Mouse (Mus musculus) heart, adult 2 months (tissue): Measurements from ENCODE around the gene Zfp488. TPM values are rescaled to one million over a fixed set of nuclear protein-coding genes. Genes with fewer than 3 reads are reported as not detected.

Experiments
- DNase-seq, 2 experiments: peaks; one replicate each; pipeline ENCODE4 v3.0.0; 2021
- H3K27ac ChIP-seq: fragments of 200-600 bp; 2 replicates; pipeline ENCODE4 v1.8.1; 2022
- H3K27me3 ChIP-seq: fragments of 200-500 bp; 2 replicates; pipeline ENCODE4 v1.6.1; 2012; ENCODE audit warnings: mild to moderate bottlenecking, low read length, inconsistent platforms, mixed read lengths; ENCODE audit not compliant: control insufficient read depth, insufficient read depth
- H3K36me3 ChIP-seq: fragments of 200-500 bp; 2 replicates; pipeline ENCODE4 v1.6.1; 2012; ENCODE audit warnings: low read length, inconsistent platforms; ENCODE audit not compliant: control insufficient read depth, insufficient read depth
- H3K4me1 ChIP-seq: fragments of 200-500 bp; 2 replicates; pipeline ENCODE4 v1.6.1; 2011; ENCODE audit warnings: low read length; ENCODE audit not compliant: control insufficient read depth, insufficient read depth
- H3K4me3 ChIP-seq: fragments of 200-600 bp; 2 replicates; pipeline ENCODE4 v1.8.1; 2022
- H3K79me2 ChIP-seq: fragments of 200-500 bp; replicated peaks from 2 replicates; pipeline ENCODE4 v1.6.1; 2012; ENCODE audit warnings: mild to moderate bottlenecking, inconsistent platforms, low read length, moderate library complexity, mixed read lengths; ENCODE audit not compliant: control insufficient read depth, insufficient read depth
- H3K9ac ChIP-seq: fragments of 200-500 bp; 2 replicates; pipeline ENCODE4 v1.6.1; 2012; ENCODE audit warnings: low read depth, mild to moderate bottlenecking, control low read depth, inconsistent platforms, low read length, mixed read lengths
- CTCF ChIP-seq: fragments of 200-600 bp; IDR thresholded peaks from 2 replicates; pipeline ENCODE4 v1.8.1; 2022; ENCODE audit warnings: antibody characterized with exemption, mild to moderate bottlenecking, moderate library complexity
- EP300 ChIP-seq: fragments of 200-500 bp; IDR thresholded peaks from 2 replicates; pipeline ENCODE4 v1.6.1; 2011; ENCODE audit warnings: low read depth, low read length, control low read depth; ENCODE audit not compliant: insufficient read depth
- POLR2A ChIP-seq: fragments of 200-500 bp; IDR thresholded peaks from 2 replicates; pipeline ENCODE4 v1.6.1; 2011; ENCODE audit warnings: mild to moderate bottlenecking, low read depth, low read length, control low read depth; ENCODE audit not compliant: insufficient read depth
- WGBS: fragments of 180-500 bp; shearing (Covaris S2); methylation state at CpG from one replicate; pipeline ENCODE4 v1.1.7; 2018; 5-methylcytosine and 5-hydroxymethylcytosine counted together
- intact Hi-C: fragments of 180-260 bp; cut with DNase I; formaldehyde crosslinking; loops from one replicate; pipeline ENCODE4 v1.15.1; 2025
- polyA plus RNA-seq: library from polyadenylated mRNA; depleted of rRNA; stranded (reverse); fragments of >200 nt; gene quantifications from 2 replicates; pipeline ENCODE4 v1.2.3, GENCODE M21; 2012
- total RNA-seq, 2 experiments: library from RNA; stranded (reverse); gene quantifications; 2 replicates each; pipeline ENCODE4 v1.2.3; 2021

Zfp488 gene
- total and polyA plus RNA-seq, 3 experiments, result not detected

- 26% methylated on average over 8 of the region's 8 CpGs for WGBS
- Histone ChIP-seq H3K36me3 (no peaks in the 10 kb centered on the region), H3K79me2 (no peaks in the 10 kb centered on the region), H3K27me3 (no peaks in the 10 kb centered on the region), H3K4me3 (no peak within 1 kb of the TSS), H3K9ac (no peak within 1 kb of the TSS), H3K27ac (no peak within 1 kb of the TSS), H3K4me1 (no peaks in the 10 kb centered on the region)
- DNase-seq, result no peak
- intact Hi-C loops, result no loop called here
- TF ChIP-seq CTCF (no peak), POLR2A (no peak), EP300 (no peak)
Measured at GRCm38 (mm10) chr14:33940739-33941138, 37.8 kb downstream of the Zfp488 start, which contains the start of gene Gdf2. Gene Gdf2 (plus strand): TSS chr14:33941039.

GRCm38 (mm10) chr14:33939117-33939516, 39.4 kb downstream of the Zfp488 start:
- WGBS, result 28% methylated on average over 9 of the region's 9 CpGs
- no peak for TF ChIP-seq POLR2A
- no peak for TF ChIP-seq EP300
- peak; percentile 82 for TF ChIP-seq CTCF
- Histone ChIP-seq H3K27ac (no peak overlapping the region), H3K79me2 (no peaks in the 10 kb centered on the region), H3K9ac (no peak overlapping the region), H3K27me3 (no peaks in the 10 kb centered on the region), H3K4me1 (no peaks in the 10 kb centered on the region), H3K4me3 (no peak overlapping the region), H3K36me3 (no peaks in the 10 kb centered on the region)
- intact Hi-C loops, result no loop called here
- DNase-seq, result peak; percentile 42 to 68

GRCm38 (mm10) chr14:33933778-33934317, 44.7 kb downstream of the Zfp488 start:
- no peak overlapping the region for H3K27ac ChIP-seq
- no peaks in the 10 kb centered on the region for H3K36me3 ChIP-seq
- H3K4me1 ChIP-seq, result no peaks in the 10 kb centered on the region
- no peak overlapping the region for H3K4me3 ChIP-seq
- peak in 1 of 2 experiments; percentile 47 for DNase-seq
- H3K27me3 ChIP-seq, result peaks cover 2% of the 10 kb centered on the region
- TF ChIP-seq POLR2A (no peak), CTCF (peak; percentile 67)
- intact Hi-C loops, result loop anchor here (1.0 to 2.0 kb wide), 2 partner anchors 239 to 261 kb away; no protein-coding TSS in a partner anchor
- H3K9ac ChIP-seq, result no peak overlapping the region
- no peaks in the 10 kb centered on the region for H3K79me2 ChIP-seq
- WGBS, result 42% methylated on average over 5 of the region's 5 CpGs

- H3K79me2 ChIP-seq, result no peaks in the 10 kb centered on the region
- H3K4me1 ChIP-seq, result no peaks in the 10 kb centered on the region
- H3K27ac ChIP-seq, result no peak overlapping the region
- TF ChIP-seq EP300 (no peak), CTCF (peak; percentile 67)
- WGBS, result 53% methylated on average over 10 of the region's 10 CpGs
- peak; percentile 41 to 77 for DNase-seq
- intact Hi-C loops, result loop anchor here (1.0 to 2.0 kb wide), 2 partner anchors 238 to 260 kb away; no protein-coding TSS in a partner anchor
- H3K27me3 ChIP-seq, result peaks cover 2% of the 10 kb centered on the region
- H3K9ac ChIP-seq, result no peak overlapping the region
- no peaks in the 10 kb centered on the region for H3K36me3 ChIP-seq
- H3K4me3 ChIP-seq, result no peak overlapping the region
Measured at GRCm38 (mm10) chr14:33932935-33933703, 45.4 kb downstream of the Zfp488 start.

- TF ChIP-seq POLR2A (no peak), CTCF (no peak), EP300 (no peak)
- H3K4me1 ChIP-seq, result no peaks in the 10 kb centered on the region
- intact Hi-C loops, result loop anchor here (2.0 kb wide), 1 partner anchor 259 kb away; no protein-coding TSS in a partner anchor
- no peak overlapping the region for H3K4me3 ChIP-seq
- H3K36me3 ChIP-seq, result no peaks in the 10 kb centered on the region
- peaks cover 2% of the 10 kb centered on the region for H3K27me3 ChIP-seq
- 47% methylated on average over 17 of the region's 17 CpGs for WGBS
- no peak overlapping the region for H3K9ac ChIP-seq
- no peaks in the 10 kb centered on the region for H3K79me2 ChIP-seq
- no peak for DNase-seq
- H3K27ac ChIP-seq, result no peak overlapping the region
Measured at GRCm38 (mm10) chr14:33931853-33932252, 46.7 kb downstream of the Zfp488 start.
